Mouse (Mus musculus) liver, embryonic 13.5 days (tissue): ENCODE results near the gene Il23a. TPM values are rescaled to one million over a fixed set of nuclear protein-coding genes. Genes with fewer than 3 reads are reported as not detected.
A peak's percentile ranks its signal among the peaks of the same experiment; 100 is the strongest.

Experiments
- ATAC-seq: fragments of 200-750 bp; cut with Nextera tagmentation; 2 replicates; pipeline ENCODE4 v1.8.0; 2017; ENCODE audit warnings: low read depth, mild to moderate bottlenecking, moderate number of reproducible peaks, moderate library complexity
- DNase-seq: peaks from one replicate; pipeline ENCODE4 v3.0.0; 2022
- H3K27ac ChIP-seq: fragments of 300-500 bp; sonication (generic); 2 replicates; pipeline ENCODE4 v1.5.1; 2015; ENCODE audit warnings: moderate library complexity, mild to moderate bottlenecking, inconsistent platforms
- H3K27me3 ChIP-seq: fragments of 300-500 bp; sonication (generic); 2 replicates; pipeline ENCODE4 v1.6.1; 2015; ENCODE audit warnings: mild to moderate bottlenecking, inconsistent platforms
- H3K36me3 ChIP-seq: fragments of 300-500 bp; sonication (generic); 2 replicates; pipeline ENCODE4 v1.6.1; 2015; ENCODE audit warnings: mild to moderate bottlenecking, inconsistent platforms
- H3K4me1 ChIP-seq: fragments of 300-500 bp; sonication (generic); replicated peaks from 2 replicates; pipeline ENCODE4 v1.6.1; 2015; ENCODE audit warnings: inconsistent platforms
- H3K4me2 ChIP-seq: fragments of 300-500 bp; sonication (generic); 2 replicates; pipeline ENCODE4 v1.6.1; 2015; ENCODE audit warnings: inconsistent platforms, mild to moderate bottlenecking, moderate library complexity
- H3K4me3 ChIP-seq: fragments of 300-500 bp; sonication (generic); replicated peaks from 2 replicates; pipeline ENCODE4 v1.5.1; 2015; ENCODE audit warnings: mild to moderate bottlenecking, inconsistent platforms
- H3K9ac ChIP-seq: fragments of 300-500 bp; sonication (generic); 2 replicates; pipeline ENCODE4 v1.6.1; 2015; ENCODE audit warnings: mild to moderate bottlenecking, inconsistent platforms
- H3K9me3 ChIP-seq: fragments of 300-500 bp; sonication (generic); replicated peaks from 2 replicates; pipeline ENCODE4 v1.6.1; 2016; ENCODE audit warnings: inconsistent platforms
- WGBS: fragments of 180-500 bp; shearing (Covaris S2); methylation state at CpG from one replicate; pipeline ENCODE4 v1.1.7; 2015; ENCODE audit not compliant: insufficient replicate concordance; 5-methylcytosine and 5-hydroxymethylcytosine counted together
- polyA plus RNA-seq: library from polyadenylated mRNA; unstranded; fragments of >200 nt; fragmentation: Nextera tagmentation; extraction: Ambion mirVana; gene quantifications from 2 replicates; pipeline ENCODE4 v1.2.1, GENCODE M21; 2015

Il23a gene
- polyA plus RNA-seq = 0.10 TPM in 1 of 2 replicates, not detected in the other

DNA sequence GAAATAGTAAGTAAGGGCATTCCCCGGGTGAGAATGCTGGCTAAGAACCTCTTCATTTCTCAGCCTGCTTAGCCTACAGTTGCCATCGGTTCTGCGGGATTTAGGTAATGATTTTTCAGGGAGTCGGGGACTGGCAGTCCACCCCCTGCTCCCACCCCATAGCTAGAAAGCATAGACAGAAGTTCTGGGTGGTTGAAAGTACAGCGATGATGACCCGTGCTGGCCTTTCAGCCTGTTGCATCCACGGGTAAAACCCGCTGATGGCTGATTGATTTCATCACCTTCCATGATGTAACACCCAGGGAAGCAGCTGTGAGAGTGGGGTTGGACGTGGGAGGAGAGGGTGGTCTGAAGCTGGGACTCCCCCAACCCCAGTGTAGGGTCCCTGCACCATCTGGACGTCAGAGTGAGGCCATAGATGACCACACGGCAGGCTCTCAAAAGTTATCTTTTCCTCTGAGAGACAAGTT is at the start of gene Il23a:
TSS of gene Il23a (minus strand) at position 51 of the 470 bp plus-strand sequence.
- Histone ChIP-seq H3K4me2 (no peak within 1 kb of the TSS), H3K27ac (no peak within 1 kb of the TSS), H3K4me1 (peaks cover 24% of the 10 kb centered on the region), H3K36me3 (no peaks in the 10 kb centered on the region), H3K9me3 (no peaks in the 10 kb centered on the region), H3K4me3 (no peak within 1 kb of the TSS), H3K27me3 (no peaks in the 10 kb centered on the region; the same call in 1 of the 2 replicates), H3K9ac (no peak within 1 kb of the TSS)
- ATAC-seq = no peak
- DNase-seq = no peak
- WGBS = 68% methylated on average over 11 of the region's 11 CpGs

DNA sequence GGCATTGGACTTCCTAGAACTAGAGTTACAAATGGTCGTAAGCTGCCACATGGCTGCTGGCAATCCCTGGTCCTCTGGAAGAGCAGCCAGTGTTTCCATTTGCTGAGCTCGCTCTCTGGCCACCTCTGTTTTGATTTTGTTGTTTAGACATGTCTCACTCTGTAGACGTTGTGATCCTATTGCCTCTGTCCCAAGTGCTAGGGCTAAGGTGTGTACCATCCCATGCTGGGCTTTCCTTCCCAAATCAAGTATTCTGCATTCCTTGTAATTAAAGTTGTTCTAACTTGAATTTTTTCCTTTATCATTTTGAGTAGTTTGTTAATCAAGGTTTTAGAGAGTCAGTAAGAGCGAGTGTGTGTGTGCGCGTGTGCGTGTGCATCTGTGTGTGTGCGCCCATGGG is 49.0 kb upstream of the Il23a start:
- Histone ChIP-seq H3K4me3 (no peak overlapping the region), H3K27me3 (no peaks in the 10 kb centered on the region), H3K36me3 (peaks cover 51% of the 10 kb centered on the region), H3K4me2 (no peak overlapping the region), H3K27ac (no peak overlapping the region), H3K4me1 (peaks cover 43% of the 10 kb centered on the region), H3K9ac (no peak overlapping the region), H3K9me3 (no peaks in the 10 kb centered on the region)
- no peak for DNase-seq
- ATAC-seq = no peak
- 87% methylated on average over 8 of the region's 8 CpGs for WGBS

DNA sequence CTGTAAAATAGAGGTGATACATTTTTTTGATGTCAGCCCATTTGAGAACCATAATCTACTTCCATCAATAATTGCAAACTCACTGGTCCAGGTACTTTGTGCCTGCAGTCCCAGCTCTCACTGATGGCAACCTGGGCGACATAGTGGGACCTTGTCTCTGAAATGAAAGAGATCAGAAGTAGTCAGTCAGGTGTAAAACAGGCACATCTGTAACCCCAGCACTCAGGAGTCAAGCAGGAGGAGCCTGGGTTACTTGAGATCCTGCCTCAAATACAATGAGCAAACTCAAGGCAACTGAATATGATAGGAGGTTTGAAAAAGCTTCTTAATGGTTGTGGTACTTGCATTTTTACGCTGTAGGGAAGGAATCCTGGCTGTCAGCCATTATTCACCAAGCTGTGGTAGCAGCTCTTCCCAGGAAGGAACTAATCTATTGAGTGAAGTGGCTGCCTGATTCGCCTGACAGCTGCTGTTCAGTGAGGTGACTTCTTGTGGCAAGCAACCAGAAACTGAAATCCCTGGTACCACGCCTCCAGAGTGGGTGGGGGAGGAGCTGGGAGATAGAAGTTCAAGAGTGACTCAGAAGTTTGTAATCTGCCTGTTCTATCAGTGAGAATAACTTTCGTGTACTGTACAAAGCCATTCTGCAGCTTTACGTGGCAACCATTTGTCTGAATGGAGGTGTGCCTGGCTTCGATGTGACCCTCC is 46.2 kb upstream of the Il23a start:
- 14% methylated on average over 7 of the region's 7 CpGs for WGBS
- peak overlapping the region; percentile 40 for H3K4me3 ChIP-seq
- ATAC-seq (peak; percentile 90), DNase-seq (peak; percentile 83)
- peak overlapping the region; percentile 65 for H3K4me2 ChIP-seq
- no peaks in the 10 kb centered on the region for H3K27me3 ChIP-seq
- no peaks in the 10 kb centered on the region for H3K9me3 ChIP-seq
- H3K4me1 ChIP-seq = peaks cover 69% of the 10 kb centered on the region
- peak overlapping the region; percentile 59 for H3K9ac ChIP-seq
- peak overlapping the region; percentile 92 for H3K27ac ChIP-seq
- H3K36me3 ChIP-seq = peaks cover 38% of the 10 kb centered on the region

DNA sequence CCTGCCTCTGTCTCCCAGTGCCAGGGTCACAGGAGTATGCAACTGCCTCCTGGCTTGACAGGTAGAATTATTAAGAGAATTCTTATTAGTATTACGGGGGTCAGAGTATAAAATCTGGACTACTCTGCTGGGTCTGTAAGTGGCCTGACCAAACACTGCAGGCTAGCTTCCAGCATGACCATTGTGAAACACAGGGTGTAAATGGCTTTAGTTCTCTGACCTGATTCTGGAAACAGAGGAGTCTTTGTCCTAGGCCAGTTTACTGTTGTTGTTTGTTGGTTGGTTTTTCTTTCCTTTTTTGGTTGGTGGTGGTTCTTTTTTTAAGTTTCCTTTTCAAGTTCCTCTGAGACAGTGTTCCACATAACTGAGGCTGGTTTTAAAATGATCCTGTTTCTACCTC is 44.9 kb upstream of the Il23a start:
- DNase-seq (no peak), ATAC-seq (no peak)
- Histone ChIP-seq H3K27me3 (no peaks in the 10 kb centered on the region), H3K27ac (peak overlapping the region; percentile 92), H3K9me3 (no peaks in the 10 kb centered on the region), H3K9ac (no peak overlapping the region; the same call in 1 of the 2 replicates), H3K4me1 (peaks cover 82% of the 10 kb centered on the region), H3K36me3 (peaks cover 34% of the 10 kb centered on the region), H3K4me3 (no peak overlapping the region), H3K4me2 (0 out of 2 replicates have a peak overlapping the region, but pooled peaks have one; percentile 65)
- WGBS = 83% methylated on average over 1 of the region's 1 CpGs

DNA sequence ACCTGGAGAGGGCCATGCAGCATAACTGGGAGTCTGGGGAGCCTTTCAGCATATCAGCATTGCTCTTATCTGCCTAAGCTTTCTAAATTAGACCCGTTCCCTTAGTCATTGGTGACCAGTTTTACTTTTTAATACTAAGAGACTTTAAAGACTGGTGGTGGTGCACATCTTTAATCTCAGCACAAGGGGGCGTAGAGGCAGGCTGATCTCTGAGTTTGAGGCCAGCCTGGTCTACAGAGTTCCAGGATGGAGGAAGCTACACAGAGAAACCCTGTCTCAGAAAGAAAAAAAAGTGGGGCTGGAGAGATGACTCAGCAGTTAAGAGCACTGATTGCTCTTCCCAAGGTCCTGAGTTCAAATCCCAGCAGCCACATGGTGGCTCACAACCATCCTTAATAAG is 41.7 kb upstream of the Il23a start:
- H3K27ac ChIP-seq = peak overlapping the region; percentile 98
- H3K4me3 ChIP-seq = peak overlapping the region; percentile 90; the same call in 1 of the 2 replicates
- no peaks in the 10 kb centered on the region for H3K27me3 ChIP-seq
- no peaks in the 10 kb centered on the region for H3K9me3 ChIP-seq
- 0 out of 2 replicates have a peak overlapping the region, but pooled peaks have one; percentile 93 for H3K9ac ChIP-seq
- peaks cover 90% of the 10 kb centered on the region for H3K4me1 ChIP-seq
- 30% methylated on average over 2 of the region's 2 CpGs for WGBS
- peak overlapping the region; percentile 87 for H3K4me2 ChIP-seq
- H3K36me3 ChIP-seq = peaks cover 21% of the 10 kb centered on the region
- DNase-seq (no peak), ATAC-seq (no peak)

DNA sequence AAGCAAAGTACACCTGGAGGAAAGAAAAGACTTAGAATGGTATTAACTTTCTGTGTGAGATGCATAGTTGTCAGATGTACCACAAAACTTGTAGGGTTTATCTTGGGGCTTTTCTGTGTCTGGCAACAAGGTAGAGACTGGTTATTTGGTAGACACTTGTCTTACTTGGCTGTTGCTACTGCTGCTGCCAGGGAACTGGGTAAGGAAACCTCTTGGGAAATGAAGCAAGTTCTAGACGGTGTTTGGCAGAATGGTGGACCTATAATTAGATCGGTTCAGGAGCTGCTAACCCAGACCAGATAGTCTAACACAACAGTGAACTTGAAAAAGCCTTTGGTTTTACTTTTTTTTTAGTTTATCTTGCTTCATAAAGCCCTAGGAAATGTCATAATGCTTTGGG is 40.4 kb upstream of the Il23a start:
- Histone ChIP-seq H3K9me3 (no peaks in the 10 kb centered on the region), H3K9ac (peak overlapping the region; percentile 93), H3K36me3 (peaks cover 21% of the 10 kb centered on the region), H3K4me3 (peak overlapping the region; percentile 90), H3K27me3 (no peaks in the 10 kb centered on the region), H3K4me2 (peak overlapping the region; percentile 87), H3K27ac (peak overlapping the region; percentile 98), H3K4me1 (peaks cover 89% of the 10 kb centered on the region)
- DNase-seq (no peak), ATAC-seq (no peak)
- 56% methylated on average over 2 of the region's 2 CpGs for whole genome bisulfite sequencing

DNA sequence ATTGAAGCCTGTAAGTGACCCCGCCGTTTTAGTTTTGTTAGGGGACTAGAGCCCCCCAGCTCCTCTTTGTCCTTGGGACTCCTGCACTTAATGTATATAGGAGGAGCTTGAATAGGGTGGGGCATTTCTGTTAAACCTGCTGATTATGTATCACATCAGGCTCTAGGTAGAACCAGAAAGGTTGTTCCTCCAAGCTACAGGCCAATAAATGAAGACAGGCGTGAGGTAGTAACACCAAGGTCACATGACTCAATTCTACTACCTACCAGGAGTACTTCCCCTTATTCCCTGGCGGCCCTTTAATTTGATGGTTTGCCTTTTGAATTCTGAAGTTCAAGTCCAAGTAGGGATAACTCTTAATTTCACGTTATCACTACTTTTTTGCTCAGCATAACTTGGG is 39.9 kb upstream of the Il23a start:
- peak overlapping the region; percentile 87 for H3K4me2 ChIP-seq
- H3K9ac ChIP-seq = peak overlapping the region; percentile 93
- peaks cover 83% of the 10 kb centered on the region for H3K4me1 ChIP-seq
- no peaks in the 10 kb centered on the region for H3K9me3 ChIP-seq
- 0 out of 2 replicates have a peak, but pooled peaks have one; percentile 3 for ATAC-seq
- peaks cover 21% of the 10 kb centered on the region for H3K36me3 ChIP-seq
- H3K4me3 ChIP-seq = peak overlapping the region; percentile 90
- peak overlapping the region; percentile 98 for H3K27ac ChIP-seq
- H3K27me3 ChIP-seq = no peaks in the 10 kb centered on the region
- no peak for DNase-seq
- WGBS = 9% methylated on average over 5 of the region's 5 CpGs

DNA sequence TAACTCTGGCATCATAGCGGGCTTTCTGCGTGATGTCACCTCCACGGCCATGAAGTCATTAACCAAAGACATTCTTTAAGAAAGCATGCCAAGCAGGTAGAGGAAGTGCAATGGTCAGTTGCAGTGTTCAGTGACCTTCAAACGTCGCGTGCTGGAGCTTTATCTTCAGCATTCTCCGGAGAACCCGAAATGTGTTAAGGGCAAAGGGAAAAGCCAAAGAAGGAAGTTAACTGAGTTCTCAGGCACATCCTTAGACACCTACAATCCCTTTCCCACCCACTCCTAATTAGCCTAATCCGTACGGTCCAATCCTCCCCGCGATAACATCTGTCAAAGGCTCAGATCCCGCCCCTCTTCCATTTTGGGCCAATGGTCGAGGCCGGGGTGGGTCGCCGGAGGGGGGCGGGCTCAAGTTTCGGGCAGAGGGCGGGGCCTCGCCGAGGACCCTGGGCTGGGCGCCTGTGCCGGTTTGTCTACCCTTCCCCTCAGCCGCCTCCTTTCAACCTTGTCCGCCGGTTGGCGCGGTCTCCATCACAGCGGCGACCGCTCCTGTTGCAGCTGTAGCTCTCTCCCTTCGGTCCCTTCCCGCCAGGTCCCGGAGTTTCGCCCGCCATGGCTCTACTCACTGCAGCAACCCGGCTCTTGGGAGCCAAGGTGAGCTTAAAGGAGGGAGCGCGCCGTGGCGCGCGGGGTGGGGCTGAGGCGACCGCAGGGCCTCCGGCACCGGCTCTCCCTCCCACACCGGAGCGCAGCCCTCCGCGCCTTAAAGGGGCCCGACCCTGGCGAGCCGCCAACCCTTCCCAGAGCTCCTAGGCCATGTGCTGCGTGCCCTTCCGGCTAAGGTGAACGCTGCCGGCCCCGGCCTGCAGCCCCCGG is 39.0 kb upstream of the Il23a start, which contains the start of gene Cs:
TSS of gene Cs (plus strand) at position 429 of the 876 bp plus-strand sequence.
- WGBS = 1% methylated on average over 59 of the region's 61 CpGs
- H3K36me3 ChIP-seq = peaks cover 20% of the 10 kb centered on the region
- H3K4me3 ChIP-seq = peak within 1 kb of the TSS; percentile 90
- DNase-seq (peak; percentile 92), ATAC-seq (peak; percentile 91)
- peak within 1 kb of the TSS; percentile 93 for H3K9ac ChIP-seq
- H3K27me3 ChIP-seq = no peaks in the 10 kb centered on the region
- peaks cover 79% of the 10 kb centered on the region for H3K4me1 ChIP-seq
- H3K4me2 ChIP-seq = peak within 1 kb of the TSS; percentile 87
- no peaks in the 10 kb centered on the region for H3K9me3 ChIP-seq
- H3K27ac ChIP-seq = peak within 1 kb of the TSS; percentile 98

DNA sequence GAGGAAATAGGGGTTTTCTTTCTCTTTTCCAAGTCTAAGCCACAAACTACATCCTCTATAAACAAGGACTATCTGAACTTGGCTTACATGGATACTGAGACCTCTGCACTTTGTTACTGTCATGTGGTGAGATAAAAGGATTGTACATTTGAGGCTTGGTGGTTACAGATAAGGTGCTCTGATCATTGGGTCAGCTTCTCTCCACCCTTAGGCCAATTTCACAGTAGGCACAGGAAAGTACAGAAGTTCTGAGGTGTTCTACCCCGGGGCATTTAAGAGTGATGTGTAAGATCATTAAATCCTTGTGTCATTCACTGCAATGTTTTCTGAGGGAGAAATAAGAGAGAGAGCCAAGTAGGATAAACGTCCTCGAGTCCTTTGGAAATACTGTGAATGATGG is 38.0 kb upstream of the Il23a start:
- peaks cover 75% of the 10 kb centered on the region for H3K4me1 ChIP-seq

DNA sequence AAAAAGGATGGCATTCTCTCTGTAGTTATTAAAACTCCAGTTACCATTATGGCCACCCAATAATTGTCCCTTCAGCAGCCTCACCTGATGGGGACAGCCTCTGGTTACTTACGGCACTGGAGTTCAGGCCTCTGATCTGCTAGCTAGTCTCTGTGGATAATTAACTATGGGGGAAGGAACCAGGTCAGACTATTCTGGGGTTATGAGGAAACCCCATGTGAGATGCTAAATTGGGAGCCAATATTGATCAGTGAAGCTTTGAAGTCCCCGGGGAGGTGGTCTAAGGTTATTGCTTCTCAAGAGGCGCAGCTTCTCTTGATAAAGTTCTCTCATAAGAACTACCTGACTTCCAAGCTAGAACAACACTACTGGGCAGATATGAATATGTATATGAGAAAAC is 37.6 kb upstream of the Il23a start:
- Histone ChIP-seq H3K4me1 (peaks cover 75% of the 10 kb centered on the region), H3K27ac (peak overlapping the region; percentile 98), H3K9ac (peak overlapping the region; percentile 75), H3K4me3 (peak overlapping the region; percentile 90), H3K4me2 (peak overlapping the region; percentile 87), H3K9me3 (no peaks in the 10 kb centered on the region), H3K36me3 (peaks cover 10% of the 10 kb centered on the region), H3K27me3 (no peaks in the 10 kb centered on the region)
- DNase-seq (no peak), ATAC-seq (no peak)
- 63% methylated on average over 3 of the region's 3 CpGs for WGBS

More for the DNA sequence above, 38.0 kb upstream of the Il23a start:
- Histone ChIP-seq H3K27me3 (no peaks in the 10 kb centered on the region), H3K27ac (peak overlapping the region; percentile 98), H3K36me3 (peaks cover 14% of the 10 kb centered on the region), H3K9ac (peak overlapping the region; percentile 75), H3K4me3 (peak overlapping the region; percentile 90), H3K9me3 (no peaks in the 10 kb centered on the region), H3K4me2 (peak overlapping the region; percentile 87)
- DNase-seq = peak; percentile 45
- 23% methylated on average over 3 of the region's 3 CpGs for WGBS
- ATAC-seq = peak; percentile 56

DNA sequence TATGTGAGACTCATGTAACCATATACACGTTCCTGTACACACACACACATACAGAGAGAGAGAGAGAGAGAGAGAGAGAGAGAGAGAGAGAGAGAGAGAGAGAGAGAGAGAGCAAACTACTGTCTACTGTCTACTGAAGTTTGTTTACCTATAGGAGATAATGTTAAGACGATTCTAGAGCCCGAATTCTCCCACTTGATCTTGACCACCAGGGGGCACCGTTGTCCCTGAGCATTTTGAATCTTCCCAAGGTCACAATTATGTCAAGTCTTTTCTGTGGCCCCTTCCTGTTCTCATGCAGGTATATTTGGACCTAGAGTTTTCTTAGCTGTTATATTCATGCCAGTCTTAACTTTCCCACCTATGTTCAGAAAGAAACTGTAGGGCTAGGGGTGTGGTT is 37.0 kb upstream of the Il23a start:
- H3K9ac ChIP-seq = peak overlapping the region; percentile 75
- H3K4me1 ChIP-seq = peaks cover 69% of the 10 kb centered on the region

More for the DNA sequence above, 37.0 kb upstream of the Il23a start:
- Histone ChIP-seq H3K27ac (peak overlapping the region; percentile 98), H3K36me3 (peaks cover 7% of the 10 kb centered on the region), H3K9me3 (no peaks in the 10 kb centered on the region), H3K4me3 (no peak overlapping the region), H3K27me3 (no peaks in the 10 kb centered on the region), H3K4me2 (peak overlapping the region; percentile 87)
- WGBS = 2% methylated on average over 4 of the region's 4 CpGs
- DNase-seq (peak; percentile 79), ATAC-seq (no peak)
